Mouse (Mus musculus) small intestine, adult 2 months (tissue): ENCODE data around the gene Ss18l1. TPM values are rescaled to one million over a fixed set of nuclear protein-coding genes. Genes with fewer than 3 reads are reported as not detected.

Experiments
- H3K27ac ChIP-seq: fragments of 200-500 bp; 2 replicates; pipeline ENCODE4 v1.5.1; 2012; ENCODE audit warnings: low read depth, low read length, control low read depth, inconsistent platforms; ENCODE audit not compliant: insufficient read depth
- H3K27me3 ChIP-seq: fragments of 200-500 bp; 2 replicates; pipeline ENCODE4 v1.6.1; 2012; ENCODE audit warnings: mild to moderate bottlenecking, moderate library complexity, low read length, inconsistent platforms; ENCODE audit not compliant: control insufficient read depth, insufficient read depth
- H3K36me3 ChIP-seq: fragments of 200-500 bp; 2 replicates; pipeline ENCODE4 v1.6.1; 2012; ENCODE audit warnings: mild to moderate bottlenecking, low read length, control low read depth, inconsistent platforms; ENCODE audit not compliant: control insufficient read depth, insufficient read depth
- H3K4me1 ChIP-seq: fragments of 200-500 bp; 2 replicates; pipeline ENCODE4 v1.6.1; 2012; ENCODE audit warnings: low read length, inconsistent platforms, mixed read lengths; ENCODE audit not compliant: control insufficient read depth, insufficient read depth, insufficient read length
- H3K4me3 ChIP-seq: fragments of 200-500 bp; 2 replicates; pipeline ENCODE4 v1.5.1; 2012; ENCODE audit warnings: low read depth, mild to moderate bottlenecking, control low read depth, inconsistent platforms, low read length, moderate library complexity
- CTCF ChIP-seq: fragments of 200-500 bp; IDR thresholded peaks from 2 replicates; pipeline ENCODE4 v1.5.1; 2012; ENCODE audit warnings: low read depth, mild to moderate bottlenecking, control low read depth, inconsistent platforms, low read length, moderate library complexity, mixed read lengths; ENCODE audit not compliant: insufficient replicate concordance, insufficient read length; ENCODE audit errors: extremely low read depth
- POLR2A ChIP-seq: fragments of 200-500 bp; IDR thresholded peaks from 2 replicates; pipeline ENCODE4 v1.6.1; 2012; ENCODE audit warnings: low read depth, mild to moderate bottlenecking, control low read depth, inconsistent platforms, low read length, moderate library complexity
- WGBS: fragments of 180-500 bp; shearing (Covaris S2); methylation state at CpG from one replicate; pipeline ENCODE4 v1.1.7; 2018; 5-methylcytosine and 5-hydroxymethylcytosine counted together
- polyA plus RNA-seq: library from polyadenylated mRNA; depleted of rRNA; stranded (reverse); fragments of >200 nt; gene quantifications from 2 replicates; pipeline ENCODE4 v1.2.3, GENCODE M21; 2012

The Ss18l1 gene
- polyA plus RNA-seq, 1 experiment: 7.7 TPM

DNA sequence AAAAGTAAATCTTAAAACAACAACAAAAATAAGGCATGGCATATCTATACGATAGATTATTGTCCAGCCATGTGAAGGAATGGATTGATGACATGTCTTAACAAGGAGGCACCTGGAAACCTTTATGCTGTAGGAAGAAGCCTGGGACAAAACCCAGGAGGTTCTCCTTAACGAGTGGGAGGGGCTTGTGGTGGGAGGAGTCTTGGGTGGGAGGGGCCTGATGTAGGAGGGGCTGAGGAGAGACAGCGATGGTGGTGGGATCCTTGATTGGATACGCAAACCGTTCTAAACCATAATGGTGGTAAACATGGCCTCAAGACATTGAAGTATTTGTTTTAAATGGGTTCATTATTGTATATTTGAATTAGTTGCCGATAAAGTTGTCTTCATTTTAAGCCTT, 30.9 kb upstream of the Ss18l1 start:
- Histone ChIP-seq H3K27ac (no peak overlapping the region), H3K27me3 (no peaks in the 10 kb centered on the region), H3K4me1 (peaks cover 6% of the 10 kb centered on the region; the same call in 1 of the 2 replicates), H3K4me3 (no peak overlapping the region), H3K36me3 (no peaks in the 10 kb centered on the region)
- TF ChIP-seq POLR2A: no peak
- TF ChIP-seq CTCF: no peak
- WGBS: 80% methylated on average over 6 of the region's 6 CpGs

GRCm38 (mm10) chr2:180013686-180014085, 28.6 kb upstream of the Ss18l1 start:
- 94% methylated on average over 7 of the region's 7 CpGs for WGBS
- Histone ChIP-seq H3K36me3 (no peaks in the 10 kb centered on the region), H3K27me3 (no peaks in the 10 kb centered on the region), H3K27ac (no peak overlapping the region), H3K4me1 (peaks cover 11% of the 10 kb centered on the region), H3K4me3 (no peak overlapping the region)
- no peak for TF ChIP-seq CTCF
- TF ChIP-seq POLR2A: no peak

DNA sequence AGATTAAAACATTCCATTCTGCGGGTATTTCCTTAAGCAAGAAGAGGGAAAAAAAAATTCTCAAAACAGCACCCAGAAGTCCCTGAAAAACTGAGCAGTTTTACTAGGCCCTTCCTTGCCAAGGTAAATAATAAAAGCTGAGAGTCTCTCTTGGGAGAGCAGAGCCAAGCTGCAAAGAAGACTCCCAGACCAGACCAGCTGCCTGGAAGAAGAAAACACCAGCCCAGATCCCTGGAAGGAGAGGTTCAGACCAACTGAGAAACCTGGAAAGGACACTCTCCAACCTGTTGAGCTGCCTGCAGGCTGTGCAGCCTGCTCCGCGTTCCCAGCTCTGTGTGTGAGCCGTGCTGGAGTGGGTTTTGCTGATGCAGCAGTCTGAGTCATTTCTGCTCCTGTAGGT, 24.7 kb upstream of the Ss18l1 start:
- Histone ChIP-seq H3K27ac (no peak overlapping the region), H3K4me1 (peaks cover 28% of the 10 kb centered on the region), H3K4me3 (no peak overlapping the region), H3K27me3 (no peaks in the 10 kb centered on the region; the same call in 1 of the 2 replicates), H3K36me3 (no peaks in the 10 kb centered on the region)
- WGBS: 29% methylated on average over 4 of the region's 4 CpGs
- TF ChIP-seq POLR2A (no peak), CTCF (no peak)

DNA sequence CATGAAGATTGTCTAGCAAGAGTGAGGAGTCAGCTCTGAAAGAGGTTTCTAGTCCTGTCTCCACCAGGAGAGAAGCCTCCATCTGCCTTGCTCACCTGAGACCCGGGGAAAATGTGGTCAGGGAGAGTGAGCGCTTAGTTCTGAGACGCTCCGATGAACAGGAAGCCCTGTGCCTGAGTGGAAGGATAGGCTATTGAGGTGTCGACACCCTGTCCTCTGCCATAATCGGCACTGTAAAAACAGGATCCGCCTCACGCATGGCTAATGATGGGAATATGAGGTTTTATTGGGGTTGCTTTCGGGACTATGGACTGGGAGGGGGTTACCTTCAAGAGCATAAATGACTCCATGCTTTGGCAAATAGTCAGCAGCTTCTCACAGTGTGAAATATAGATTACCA, 23.7 kb upstream of the Ss18l1 start:
- Histone ChIP-seq H3K4me1 (peaks cover 26% of the 10 kb centered on the region), H3K36me3 (no peaks in the 10 kb centered on the region), H3K4me3 (peak overlapping the region; percentile 46), H3K27ac (peak overlapping the region; percentile 68), H3K27me3 (peaks cover 5% of the 10 kb centered on the region; the same call in 1 of the 2 replicates)
- TF ChIP-seq CTCF: no peak
- no peak for TF ChIP-seq POLR2A
- 17% methylated on average over 9 of the region's 9 CpGs for WGBS

DNA sequence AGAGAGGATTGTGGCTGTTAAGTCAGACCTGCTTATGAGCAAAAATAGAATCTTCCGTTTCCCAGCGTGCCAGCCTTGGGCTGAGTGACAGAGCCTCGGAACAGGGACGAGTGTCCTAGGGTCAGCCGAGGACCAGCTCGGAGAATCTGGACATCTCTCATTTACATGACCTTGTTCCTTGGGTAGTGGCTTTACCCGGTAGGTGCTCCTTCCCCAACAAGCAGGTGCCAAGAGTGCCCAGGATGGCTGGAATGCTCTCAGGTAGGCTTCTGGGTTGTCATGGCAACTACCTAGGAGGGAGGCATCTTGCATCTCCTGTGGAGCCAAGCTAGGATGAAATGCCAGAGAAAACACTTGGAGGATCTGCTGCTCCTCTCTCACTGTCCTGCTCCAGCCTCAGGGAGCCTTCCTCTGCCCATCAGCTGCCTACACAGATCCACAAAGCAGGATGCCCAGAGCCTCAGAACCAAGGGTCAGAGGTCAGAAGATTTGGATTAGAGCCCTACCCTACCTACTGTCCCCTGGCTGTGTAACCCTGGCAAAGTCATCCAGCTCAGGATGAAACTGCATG, 22.1 kb upstream of the Ss18l1 start:
- Histone ChIP-seq H3K4me3 (no peak overlapping the region), H3K36me3 (no peaks in the 10 kb centered on the region), H3K27me3 (peaks cover 7% of the 10 kb centered on the region; the same call in 1 of the 2 replicates), H3K4me1 (peaks cover 26% of the 10 kb centered on the region), H3K27ac (no peak overlapping the region)
- WGBS: 30% methylated on average over 7 of the region's 7 CpGs
- TF ChIP-seq POLR2A (no peak), CTCF (no peak)

GRCm38 (mm10) chr2:180020919-180021318, 21.4 kb upstream of the Ss18l1 start:
- WGBS: 71% methylated on average over 8 of the region's 8 CpGs
- Histone ChIP-seq H3K4me3 (no peak overlapping the region), H3K4me1 (peaks cover 31% of the 10 kb centered on the region), H3K27me3 (peaks cover 7% of the 10 kb centered on the region; the same call in 1 of the 2 replicates), H3K36me3 (no peaks in the 10 kb centered on the region), H3K27ac (no peak overlapping the region)
- TF ChIP-seq CTCF: no peak

DNA sequence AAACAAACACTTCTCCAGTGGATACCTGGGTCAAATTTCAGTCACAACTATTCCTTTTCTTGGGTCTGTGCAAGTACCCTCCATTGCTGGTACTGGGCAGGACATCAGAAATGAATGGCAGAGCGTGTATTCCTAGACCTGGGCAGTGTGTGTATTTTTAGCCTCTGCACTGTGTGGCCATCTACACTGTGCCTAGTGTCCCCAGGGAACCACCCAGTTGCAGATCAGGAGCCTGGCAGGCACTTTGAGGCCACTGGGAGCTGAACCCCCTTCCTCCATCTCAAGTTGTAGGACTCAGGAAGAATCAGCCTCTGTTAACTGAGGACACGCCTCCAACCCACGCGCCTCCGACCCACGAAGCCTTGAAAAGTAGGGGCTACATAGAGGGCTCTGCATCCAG, 19.6 kb upstream of the Ss18l1 start:
- Histone ChIP-seq H3K36me3 (peaks cover under 1% of the 10 kb centered on the region; the same call in 1 of the 2 replicates), H3K27ac (no peak overlapping the region), H3K4me3 (no peak overlapping the region), H3K27me3 (peaks cover 7% of the 10 kb centered on the region; the same call in 1 of the 2 replicates), H3K4me1 (peaks cover 29% of the 10 kb centered on the region)
- WGBS: 51% methylated on average over 6 of the region's 6 CpGs
- TF ChIP-seq CTCF (no peak), POLR2A (no peak)
